Mouse (Mus musculus): ENCODE results near the gene Cirbp.
"Not testable (repeated sequence)": the region's sequence is repeated elsewhere in the genome, so short reads cannot be mapped to it uniquely, and the experiment has no call there.

Gene Cirbp

GRCm38 (mm10) chr10:80208841-80209371, 43.1 kb downstream of the Cirbp start:
- no peak for DNase-seq (ENCODE audit: low read depth, low spot score)

GRCm38 (mm10) chr10:80211547-80212103, 45.8 kb downstream of the Cirbp start:
- DNase-seq (ENCODE audit: low read depth, low spot score) = not testable (repeated sequence)

- no peak for DNase-seq (ENCODE audit: low read depth, low spot score)
Measured at GRCm38 (mm10) chr10:80215048-80215772, 49.4 kb downstream of the Cirbp start.

GRCm38 (mm10) chr10:80220676-80221075, 54.9 kb downstream of the Cirbp start:
- no peak for DNase-seq (ENCODE audit: low read depth, low spot score)

All from 3T3-L1 (cell line).